Mouse (Mus musculus): ENCODE results near the gene Timp3.
A peak's percentile ranks its signal among the peaks of the same experiment; 100 is the strongest.
"Not testable (repeated sequence)": the region's sequence is repeated elsewhere in the genome, so short reads cannot be mapped to it uniquely, and the experiment has no call there.

The Timp3 gene

DNA sequence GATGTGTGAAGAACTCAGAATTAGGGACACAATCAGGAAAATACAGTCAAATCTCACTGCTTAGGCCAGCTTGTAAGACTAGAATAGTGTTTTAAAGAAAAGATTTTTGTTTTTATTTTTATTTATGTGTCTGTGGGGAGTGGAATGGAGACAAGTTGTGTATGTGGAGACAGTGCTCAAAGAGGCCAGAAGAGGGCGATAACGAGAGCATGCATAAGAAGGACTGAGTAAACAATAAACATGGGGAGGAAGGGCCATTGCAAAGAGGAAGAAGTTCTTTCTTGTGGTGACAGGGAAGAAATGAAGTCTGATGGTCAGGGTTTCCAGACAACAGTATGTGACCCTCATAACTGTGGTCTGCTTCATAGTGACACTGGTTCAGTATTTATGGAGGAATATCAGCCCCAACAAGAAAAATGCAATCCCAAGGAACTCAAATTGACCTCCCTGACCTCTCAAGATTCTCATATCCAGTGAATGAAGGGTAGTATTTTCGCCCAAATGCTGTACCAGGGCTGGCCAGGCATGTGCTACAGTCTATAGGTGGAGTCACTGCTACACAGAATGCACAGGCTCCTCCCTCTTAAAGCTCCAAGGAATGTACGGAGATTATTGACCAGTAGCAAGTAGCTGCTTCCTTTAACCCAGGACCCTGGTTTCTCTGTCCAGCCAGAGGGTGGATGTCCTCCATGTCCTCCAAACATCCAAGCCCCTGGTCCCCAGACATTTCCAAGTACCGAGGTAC, 56.8 kb downstream of the Timp3 start:
- DNase-seq = peak; percentile 64

DNA sequence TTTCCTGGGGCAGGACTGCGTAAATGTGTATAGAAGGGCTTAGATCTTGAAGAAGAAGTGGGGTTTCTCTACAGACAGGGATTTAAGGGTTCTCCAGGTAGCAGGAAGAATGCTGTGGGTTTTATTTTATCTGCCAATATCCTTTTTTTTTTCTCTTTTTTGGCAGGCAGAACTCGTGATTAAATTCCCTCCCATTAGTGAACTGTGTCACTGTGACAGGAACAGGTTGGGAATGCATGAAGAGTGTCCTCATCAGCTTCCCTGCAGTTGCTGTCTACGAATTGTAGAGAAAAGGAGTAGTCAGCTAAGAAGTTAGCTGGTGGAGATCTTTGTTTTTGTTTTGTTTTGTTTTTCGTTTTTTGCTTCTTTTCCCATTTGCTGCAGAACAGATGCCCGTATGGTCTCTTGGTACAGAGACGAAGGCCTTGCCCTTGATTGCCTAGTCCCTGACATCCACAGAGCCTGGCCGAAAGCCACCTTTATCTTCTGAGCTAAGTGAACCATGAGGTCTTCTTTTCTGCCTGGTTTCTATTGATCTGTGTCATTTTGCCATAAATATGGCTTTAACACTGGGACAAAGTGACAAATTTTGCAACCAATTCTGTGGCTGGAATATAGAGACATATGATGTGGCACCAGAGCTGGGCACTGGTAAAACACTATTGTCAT, 58.3 kb downstream of the Timp3 start:
- DNase-seq = no peak

DNA sequence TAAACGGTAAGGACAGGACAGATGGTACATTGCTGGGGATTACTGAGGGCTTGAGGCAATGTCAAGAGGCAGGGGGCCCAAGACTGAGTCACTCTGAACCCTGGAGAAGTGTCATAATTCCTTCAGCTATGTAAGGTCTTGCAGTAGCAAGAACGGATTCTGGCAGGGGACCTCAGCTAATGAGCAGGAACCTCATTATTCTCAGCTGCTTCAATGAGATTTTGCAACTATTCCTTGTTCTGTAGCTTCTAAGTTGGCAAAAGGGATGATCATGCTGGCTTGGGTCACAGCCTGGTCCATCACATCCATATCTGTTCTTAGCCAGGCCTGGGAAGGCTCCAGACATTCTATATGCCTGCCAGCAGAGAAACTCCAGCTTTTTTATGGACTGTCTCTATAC, 59.0 kb downstream of the Timp3 start:
- no peak for DNase-seq

DNA sequence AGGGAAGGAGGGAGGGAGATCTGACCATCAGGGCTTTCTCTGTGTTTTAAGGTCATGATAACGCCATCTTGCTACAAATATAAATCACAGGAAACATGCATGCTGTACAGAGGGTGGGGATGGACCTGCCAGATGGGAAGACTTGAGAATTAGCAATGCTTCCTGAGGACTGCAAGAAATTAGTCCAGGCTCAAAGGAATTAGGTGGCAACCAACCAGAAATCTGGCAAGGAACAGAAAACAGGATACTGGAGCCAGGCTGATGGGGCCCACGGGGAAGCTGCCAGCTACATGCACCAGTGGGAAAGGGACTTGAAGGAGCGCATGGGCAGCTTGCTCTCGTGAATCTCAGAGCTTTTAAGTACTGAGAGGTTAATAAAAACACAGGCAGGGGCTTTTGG, 59.5 kb downstream of the Timp3 start:
- no peak for DNase-seq

DNA sequence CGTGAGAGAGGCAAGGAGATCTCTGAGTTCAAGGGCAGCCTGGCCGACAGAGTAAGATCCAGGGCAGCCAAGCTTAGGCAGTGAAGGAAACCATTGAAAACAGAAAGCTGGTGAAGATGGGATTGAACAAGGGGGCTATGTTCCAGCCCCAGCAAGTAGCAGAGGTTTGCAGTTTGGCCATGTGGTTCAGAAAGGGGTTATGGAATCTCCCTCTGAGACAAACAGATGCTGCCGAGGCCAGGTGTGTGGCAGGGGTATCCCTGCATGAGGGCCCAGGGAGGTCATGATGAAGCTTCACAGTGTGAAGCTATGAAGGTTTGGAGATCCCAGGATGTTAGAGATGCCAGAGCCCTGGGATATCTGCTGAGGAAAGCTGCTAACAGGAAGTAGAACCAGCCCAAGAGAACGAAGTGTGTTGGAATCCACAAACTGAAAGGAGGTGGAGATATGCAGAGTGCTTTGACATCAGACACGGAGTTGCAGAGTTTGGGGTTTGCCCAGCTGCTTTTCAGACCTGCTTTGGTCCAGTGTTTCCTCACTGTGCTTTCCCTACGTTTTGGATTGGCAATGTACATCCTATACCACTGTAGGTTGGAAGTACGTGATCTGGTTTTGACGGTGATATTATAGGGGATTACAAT, 63.6 kb downstream of the Timp3 start:
- no peak for DNase-seq

DNA sequence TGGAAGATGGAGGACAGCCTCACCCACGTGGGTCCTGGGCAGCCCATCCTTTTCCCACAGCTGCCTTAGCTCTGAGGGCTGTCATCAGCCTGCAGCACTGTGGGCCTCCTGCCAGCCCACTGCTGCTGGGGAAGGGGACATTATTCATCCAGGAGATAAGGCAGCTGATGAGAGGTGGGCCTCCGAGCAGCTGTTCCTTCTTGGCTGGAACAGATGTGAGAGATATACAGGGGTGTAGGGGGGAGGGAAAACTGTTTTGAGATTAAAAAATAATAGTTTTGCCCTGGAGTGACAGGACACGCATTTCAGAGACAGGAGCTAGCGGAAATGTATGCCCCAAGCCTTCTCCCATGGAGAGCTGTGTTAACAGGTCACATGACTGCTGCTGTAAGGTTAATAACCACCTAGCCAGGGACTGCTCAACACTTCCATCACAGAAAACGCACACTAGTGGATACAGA, 65.5 kb downstream of the Timp3 start:
- no peak for DNase-seq

DNA sequence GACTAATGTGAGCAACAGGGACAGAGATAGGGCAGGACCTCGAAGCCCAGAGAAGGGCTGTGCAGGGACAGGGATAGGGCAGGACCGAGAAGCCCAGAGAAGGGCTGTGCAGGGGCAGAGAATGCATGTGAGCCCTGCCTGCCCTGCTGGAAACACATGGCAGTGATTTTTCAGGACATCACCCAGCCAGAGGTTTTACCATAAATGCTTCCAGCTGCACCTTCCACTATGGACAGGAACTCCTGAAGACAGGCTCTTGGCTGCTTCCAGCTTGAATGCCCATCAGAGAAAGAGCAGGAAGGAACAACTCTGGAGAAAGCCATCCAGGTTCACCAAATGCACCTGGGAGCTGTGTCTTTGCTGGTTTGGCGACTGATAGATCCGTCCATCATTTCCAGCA, 67.2 kb downstream of the Timp3 start:
- no peak for DNase-seq

DNA sequence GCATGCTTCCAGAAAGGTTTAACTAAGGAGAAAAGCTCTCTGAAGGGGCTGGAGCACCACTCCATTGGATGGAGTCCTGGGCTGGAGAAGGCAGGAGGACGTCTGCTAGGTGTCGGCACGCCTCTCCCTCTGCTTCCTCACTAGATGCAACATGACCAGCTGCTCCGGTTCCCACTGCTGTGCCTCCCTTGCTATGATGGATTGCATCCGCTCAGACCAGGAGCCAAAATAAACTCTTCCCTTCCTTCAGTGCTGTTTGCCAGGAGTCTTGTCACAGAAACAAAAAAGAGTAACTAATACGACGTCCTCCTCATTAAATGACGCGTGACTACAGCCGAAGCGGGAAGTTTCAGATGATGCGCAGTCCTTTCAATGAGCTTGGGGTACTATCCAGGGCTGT, 68.6 kb downstream of the Timp3 start:
- DNase-seq = peak; percentile 57

DNA sequence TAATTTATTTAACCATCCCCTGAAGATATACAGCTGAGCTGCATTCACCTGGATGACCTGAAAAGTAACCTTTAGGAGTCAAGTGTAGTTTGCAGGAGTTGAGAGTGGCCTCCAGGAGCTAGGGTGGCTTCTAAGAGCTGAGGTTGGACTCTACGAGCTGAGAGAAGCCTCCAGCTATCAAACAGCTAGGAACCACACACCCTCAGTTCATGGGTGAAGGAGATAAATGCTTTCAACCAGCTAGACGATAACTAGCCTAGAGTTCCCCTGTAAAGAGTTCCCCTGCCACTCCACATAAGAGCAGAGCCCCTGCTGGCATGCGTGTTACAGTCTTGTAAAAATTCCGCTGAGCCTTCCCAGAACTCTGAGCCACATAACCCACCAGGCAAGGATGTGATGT, 69.2 kb downstream of the Timp3 start:
- DNase-seq = no peak

DNA sequence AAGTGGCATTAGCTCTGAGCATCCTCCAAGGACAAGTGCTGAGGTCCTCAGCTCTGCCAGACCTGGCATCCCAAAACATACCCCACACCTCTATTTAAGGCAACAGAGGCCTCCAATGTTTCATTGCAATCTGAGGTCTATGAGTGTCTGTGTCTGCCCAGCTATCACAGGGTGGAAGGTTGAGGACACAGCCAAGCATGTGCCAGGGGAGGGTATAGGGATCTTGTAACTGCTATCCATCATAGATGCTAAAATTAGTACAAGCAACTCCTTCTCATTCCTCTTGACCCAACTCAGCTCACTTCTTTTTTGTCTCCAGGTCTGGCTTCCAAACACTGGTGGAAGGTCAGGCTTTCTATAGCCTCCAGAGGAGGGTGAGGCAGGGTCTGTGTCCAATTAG, 71.4 kb downstream of the Timp3 start:
- no peak for DNase-seq

DNA sequence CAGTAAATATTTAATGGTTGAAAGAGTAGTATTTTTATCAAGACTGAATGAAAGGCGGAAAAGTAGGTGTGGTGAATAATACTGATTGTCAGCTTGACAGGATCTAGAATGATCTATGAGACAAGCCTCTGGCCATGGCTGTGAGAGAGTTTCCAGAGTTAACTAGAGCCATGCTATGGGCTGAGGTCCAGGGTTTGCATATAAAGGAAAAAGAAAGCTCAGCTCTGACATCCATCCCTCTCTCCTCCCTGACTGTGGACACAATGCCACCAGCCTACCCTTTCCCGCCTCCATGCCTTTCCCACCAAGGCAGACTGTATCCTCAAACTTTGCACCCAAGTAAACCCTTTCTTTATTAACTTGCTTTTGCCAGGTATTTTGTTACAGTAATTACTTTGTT, 73.9 kb downstream of the Timp3 start:
- DNase-seq = no peak

DNA sequence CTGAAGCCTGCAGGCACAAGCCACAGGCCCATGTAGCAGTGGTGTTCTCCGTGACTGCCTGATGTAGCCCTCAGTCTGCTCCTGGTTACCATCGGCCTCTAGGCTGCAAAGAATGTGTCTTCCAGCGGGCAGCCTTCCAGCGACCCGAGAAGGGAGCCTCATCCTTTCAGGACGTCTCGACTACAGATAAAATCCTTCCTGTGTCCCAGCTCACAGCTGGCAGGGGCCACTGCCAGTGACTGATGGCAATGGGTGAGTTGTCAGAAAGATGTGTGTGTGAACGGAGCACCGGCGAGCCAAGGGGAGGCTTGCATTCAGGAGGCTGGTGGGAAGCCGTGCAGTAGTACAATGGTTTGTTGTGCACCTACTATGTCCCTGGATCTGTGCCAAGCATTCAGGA, 75.7 kb downstream of the Timp3 start:
- DNase-seq = peak; percentile 44

DNA sequence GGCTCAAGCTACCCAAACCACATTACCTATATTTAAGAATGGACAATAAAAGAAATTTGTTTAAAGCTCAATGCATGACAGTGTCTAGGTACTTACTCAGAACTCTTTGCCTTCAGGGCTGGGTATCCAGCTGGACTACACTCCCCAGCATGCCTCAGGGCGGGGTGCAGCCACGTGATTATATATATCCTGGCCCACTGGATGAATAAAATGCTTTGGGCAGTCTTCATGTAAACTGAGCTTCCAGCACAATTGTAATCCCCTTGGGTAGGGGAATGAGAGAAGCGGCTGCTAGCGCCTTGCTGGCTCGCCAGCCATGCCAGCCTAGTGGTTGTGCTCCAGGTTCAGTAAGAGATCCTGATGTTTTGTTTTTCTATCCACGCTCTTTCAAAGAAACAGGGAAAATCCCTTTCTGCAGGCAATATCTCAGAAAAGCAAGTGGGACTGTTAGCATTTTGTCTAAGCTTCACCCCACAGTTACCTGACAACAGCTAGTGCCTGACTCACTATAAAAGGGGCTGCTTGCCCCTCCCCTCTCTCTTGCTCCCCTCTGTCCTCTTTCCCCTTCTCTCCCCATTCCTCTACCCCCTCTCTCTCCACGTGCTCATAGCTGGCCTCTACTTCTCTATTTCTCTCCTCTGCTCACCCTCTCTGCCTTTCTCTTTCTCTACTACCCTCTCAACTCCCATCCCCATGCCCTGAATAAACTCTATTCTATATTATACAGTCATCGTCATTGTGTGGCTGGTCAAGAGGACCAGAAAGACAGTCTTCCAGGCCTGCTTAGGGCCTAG, 76.4 kb downstream of the Timp3 start:
- DNase-seq = no peak

DNA sequence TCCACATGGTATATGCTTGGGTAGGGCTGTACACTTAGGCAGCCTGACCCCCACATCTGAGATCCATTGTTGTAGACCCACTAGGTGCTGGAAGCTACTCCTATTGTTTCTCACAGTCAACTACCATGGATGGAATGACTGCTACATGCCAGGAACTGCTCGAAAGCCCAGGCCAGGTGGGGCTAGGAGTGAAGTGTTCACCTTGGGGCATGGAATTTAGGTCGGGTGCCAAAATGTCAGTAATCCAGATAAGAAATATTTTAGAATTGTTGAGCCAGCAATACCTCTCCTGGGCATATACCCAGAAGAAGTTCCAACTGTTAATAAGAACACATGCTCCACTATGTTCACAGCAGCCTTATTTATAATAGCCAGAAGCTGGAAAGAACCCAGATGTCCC, 78.6 kb downstream of the Timp3 start:
- DNase-seq = not testable (repeated sequence)

DNA sequence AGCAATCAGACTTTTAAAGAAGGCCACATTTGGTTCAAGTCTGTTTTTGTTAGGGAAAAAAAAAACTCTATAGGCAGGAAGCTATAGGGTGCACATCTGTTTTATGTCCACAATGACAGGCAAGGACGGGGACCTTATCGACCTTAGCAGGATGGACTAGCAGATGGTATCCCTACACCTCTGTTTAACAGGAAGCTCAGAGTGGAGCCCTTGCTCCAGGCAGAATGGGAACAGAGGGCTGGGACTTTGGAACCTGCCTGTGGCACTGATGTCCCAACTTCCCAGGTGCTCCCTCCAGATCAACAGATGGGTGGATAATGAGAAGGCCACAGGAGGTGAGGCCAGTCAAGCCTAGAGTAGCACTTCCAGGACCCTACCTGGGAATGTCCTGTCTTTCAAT, 80.5 kb downstream of the Timp3 start:
- no peak for DNase-seq

DNA sequence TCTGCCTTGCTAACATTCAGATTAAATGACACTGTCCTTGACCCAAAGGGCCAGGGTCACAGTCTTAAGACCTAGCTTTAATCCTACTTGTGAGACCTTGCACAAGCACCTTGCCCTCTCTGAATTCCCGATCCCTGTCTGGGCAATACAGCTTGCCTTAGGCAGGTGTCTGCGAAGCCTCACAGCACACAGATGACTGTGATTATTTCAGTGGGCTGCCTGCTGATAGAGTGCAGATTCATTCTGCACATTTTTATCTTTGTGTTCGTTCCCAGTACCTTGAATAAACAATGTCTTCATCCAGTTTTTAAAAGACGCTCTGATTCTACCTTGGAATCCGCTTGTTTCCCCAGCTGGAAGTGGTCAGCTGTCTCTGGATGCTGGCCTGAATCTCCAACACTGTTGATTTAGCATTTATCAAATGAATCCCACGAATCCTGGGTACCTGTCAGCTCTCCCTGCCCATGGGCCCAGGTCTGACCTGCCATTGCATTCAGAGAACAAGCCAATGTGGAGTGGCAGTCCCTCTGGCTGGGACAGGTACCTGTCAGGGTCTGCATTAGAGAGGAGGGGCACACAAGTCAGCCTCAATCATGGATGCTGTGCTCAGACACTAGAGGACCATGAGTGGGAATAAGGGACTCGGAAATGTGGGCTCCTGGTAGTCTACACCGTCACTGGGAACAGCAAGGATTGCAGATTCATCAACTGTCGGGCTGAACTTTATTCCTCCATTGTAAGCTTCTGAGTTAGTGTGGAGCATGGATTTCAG, 81.2 kb downstream of the Timp3 start:
- no peak for DNase-seq

DNA sequence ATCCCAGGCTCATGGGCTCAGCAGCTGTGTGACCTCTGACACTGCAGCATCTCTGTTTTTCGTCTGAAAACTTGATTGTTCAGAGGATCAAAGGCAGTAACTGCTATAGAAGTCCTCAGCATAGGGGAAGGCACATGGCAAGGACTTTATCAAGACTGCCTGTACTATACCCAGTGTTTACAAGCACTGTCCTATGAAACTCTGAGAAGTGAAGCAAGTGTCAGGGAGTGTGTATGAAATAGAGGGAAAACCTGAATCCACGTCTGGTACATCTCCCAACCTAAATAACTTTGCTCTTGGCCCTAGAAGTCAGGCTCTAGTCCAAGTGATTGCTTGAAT, 81.7 kb downstream of the Timp3 start:
- no peak for DNase-seq

DNA sequence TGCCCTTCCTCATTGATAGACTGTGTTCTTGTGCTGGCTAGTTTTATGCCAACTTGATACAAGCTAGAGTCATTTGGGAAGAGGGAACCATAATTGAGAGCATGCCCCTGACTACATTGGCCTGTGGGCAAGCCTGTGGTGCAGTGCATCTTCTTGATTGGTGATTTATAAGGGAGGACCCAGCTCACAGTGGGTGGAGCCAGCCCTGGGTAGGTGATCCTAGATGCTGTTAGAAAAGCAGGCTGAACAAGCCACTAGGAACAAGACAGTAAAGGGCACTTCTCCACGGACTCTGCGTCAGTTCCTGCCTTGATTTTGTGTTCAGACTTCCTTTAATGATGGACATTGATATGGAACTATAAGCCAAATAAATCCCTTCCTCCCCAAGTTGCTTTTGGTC, 84.5 kb downstream of the Timp3 start:
- no peak for DNase-seq

DNA sequence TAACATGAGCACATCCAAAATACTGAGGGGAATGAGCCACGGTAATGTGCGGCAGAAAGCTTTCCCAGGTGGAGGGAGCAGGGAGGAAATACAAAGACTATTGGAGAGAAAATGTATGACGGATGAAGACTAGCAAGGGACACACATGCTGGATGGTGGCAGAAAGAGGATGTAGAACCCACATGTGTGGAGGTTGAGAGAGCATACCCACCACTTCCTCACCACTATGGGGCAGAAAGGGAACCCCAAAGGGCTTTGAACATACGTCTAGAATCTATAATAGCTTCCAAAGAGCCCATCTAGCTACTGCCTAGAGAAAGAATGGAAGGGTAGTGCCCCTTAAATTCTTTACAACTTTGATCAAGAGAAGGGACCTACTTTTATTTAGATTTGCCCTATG, 85.5 kb downstream of the Timp3 start:
- no peak for DNase-seq

DNA sequence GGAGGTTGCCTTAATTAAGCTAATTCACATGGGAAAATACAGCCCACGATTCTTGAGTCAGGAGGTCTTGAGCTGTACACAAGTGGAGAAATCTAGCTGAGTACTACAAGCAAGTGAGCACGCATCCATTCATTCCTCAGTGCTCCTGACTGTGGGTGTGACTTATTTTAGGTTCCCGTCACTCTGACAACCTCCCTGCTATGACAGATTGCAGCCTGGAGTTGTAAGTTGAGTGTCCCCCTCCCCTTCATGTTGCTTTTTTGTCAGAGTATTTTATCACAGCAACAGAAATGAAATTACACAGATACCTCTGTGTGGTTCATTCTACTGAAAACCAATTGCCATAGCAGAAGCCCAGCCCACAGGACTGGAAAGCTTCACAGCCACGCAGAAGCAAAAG, 86.1 kb downstream of the Timp3 start:
- DNase-seq = no peak

DNA sequence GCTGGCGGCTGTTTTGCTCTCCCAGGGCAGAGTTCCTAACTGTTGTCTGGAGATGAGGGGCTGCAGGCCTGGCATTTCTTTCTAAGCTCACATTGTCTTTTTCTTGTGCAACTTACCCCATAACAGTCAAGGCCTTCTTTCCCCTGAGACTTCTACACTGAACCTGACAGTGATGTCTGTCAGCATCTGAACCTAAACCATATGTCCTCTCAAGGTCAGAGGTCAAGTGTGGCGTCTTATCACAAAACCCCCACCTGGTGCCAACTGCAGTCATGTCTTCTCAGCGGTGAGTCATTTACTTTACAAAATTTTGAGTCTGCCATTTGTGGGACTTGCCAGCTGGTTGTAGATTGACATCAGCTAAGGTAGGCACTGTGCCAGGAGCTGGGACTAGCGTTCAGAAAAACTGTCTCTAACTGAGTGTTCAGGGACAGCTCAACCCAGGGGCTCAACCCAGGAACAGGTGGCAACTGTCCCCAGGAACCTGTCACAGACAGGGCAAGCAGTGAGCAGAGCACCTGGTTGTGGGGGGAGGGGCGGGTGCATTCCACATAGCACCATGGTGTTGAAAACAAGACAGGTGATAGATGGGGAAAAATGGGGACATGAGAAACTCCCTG, 87.8 kb downstream of the Timp3 start:
- DNase-seq = peak; percentile 27

DNA sequence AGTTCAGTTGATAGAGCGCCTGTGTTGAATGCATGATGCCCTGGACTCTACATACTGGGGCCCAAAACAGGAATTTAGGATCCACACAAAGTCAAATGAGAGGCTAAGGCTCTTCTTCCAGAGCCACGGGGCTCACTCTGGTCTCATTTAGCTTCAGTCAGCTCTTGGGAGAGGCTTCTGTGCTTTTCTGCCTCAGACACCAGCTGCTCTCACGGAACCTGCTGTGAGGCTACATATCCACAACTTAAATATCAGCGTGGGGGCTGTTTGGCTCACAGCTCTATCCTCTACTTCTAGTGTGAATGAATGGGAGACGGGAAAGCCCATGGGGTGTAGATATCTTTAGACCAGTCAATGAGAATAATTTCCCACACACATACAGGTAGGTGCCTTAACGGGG, 88.6 kb downstream of the Timp3 start:
- DNase-seq = no peak
